Mouse (Mus musculus) G1E (cell line): Measurements from ENCODE around the gene Ptpn7. TPM values are rescaled to one million over a fixed set of nuclear protein-coding genes. Genes with fewer than 3 reads are reported as not detected.
"Not testable (repeated sequence)": the region's sequence is repeated elsewhere in the genome, so short reads cannot be mapped to it uniquely, and the experiment has no call there.

Source experiments
- ATAC-seq: 2 replicates; pipeline ENCODE4 v1.8.0; 2016; ENCODE audit warnings: mild to moderate bottlenecking; ENCODE audit not compliant: insufficient number of reproducible peaks, poor library complexity, low FRiP score, severe bottlenecking; ENCODE audit errors: extremely low read depth
- DNase-seq: peaks from one replicate; pipeline ENCODE4 v3.0.0; 2012; ENCODE audit warnings: low spot score
- H3K27me3 ChIP-seq: 2 replicates; pipeline ENCODE4 v1.6.1; 2012; ENCODE audit warnings: mild to moderate bottlenecking, low read length, inconsistent platforms; ENCODE audit not compliant: insufficient read depth
- H3K36me3 ChIP-seq: replicated peaks from 2 replicates; pipeline ENCODE3; 2012; ENCODE audit warnings: mild to moderate bottlenecking, inconsistent platforms
- H3K4me1 ChIP-seq: 2 replicates; pipeline ENCODE4 v1.6.1; 2012; ENCODE audit warnings: low read depth, low read length, inconsistent platforms, mixed read lengths; ENCODE audit not compliant: insufficient read depth
- H3K4me3 ChIP-seq: 2 replicates; pipeline ENCODE4 v1.5.1; 2012; ENCODE audit warnings: low read depth, mild to moderate bottlenecking, inconsistent platforms, low read length, moderate library complexity, mixed read lengths
- H3K9me3 ChIP-seq: replicated peaks from 2 replicates; pipeline ENCODE4 v1.6.1; 2012; ENCODE audit warnings: inconsistent platforms
- CTCF ChIP-seq: IDR thresholded peaks from 2 replicates; pipeline ENCODE4 v1.5.1; 2012; ENCODE audit warnings: low read depth, low read length, inconsistent platforms, mixed read lengths
- GATA1 ChIP-seq: IDR thresholded peaks from 2 replicates; pipeline ENCODE4 v1.6.1; 2012; ENCODE audit warnings: borderline replicate concordance, low read length, inconsistent platforms, mixed read lengths
- GATA2 ChIP-seq: IDR thresholded peaks from 2 replicates; pipeline ENCODE4 v1.6.1; 2012; ENCODE audit warnings: low read depth, low read length, inconsistent platforms, borderline replicate concordance
- POLR2AphosphoS5 ChIP-seq: IDR thresholded peaks from 2 replicates; pipeline ENCODE4 v1.6.1; 2012; ENCODE audit warnings: low read depth, low read length, inconsistent platforms; ENCODE audit not compliant: insufficient replicate concordance
- TAL1 ChIP-seq: conservative IDR thresholded peaks from 2 replicates; pipeline ENCODE4 v1.6.1; 2012; ENCODE audit warnings: low read depth, low read length, inconsistent platforms, mixed read lengths
- polyA plus RNA-seq: library from polyadenylated mRNA; stranded (reverse); fragments of >175 nt; gene quantifications from 2 replicates; pipeline ENCODE4 v1.2.3, GENCODE M21; 2012
- total RNA-seq, 2 experiments: library from RNA; stranded (forward) in 1 of 2; stranded (reverse) in 1 of 2; fragments of 200-1000 nt in 1 of 2; fragments of >200 nt in 1 of 2; fragmentation: Nextera tagmentation in 1 of 2; gene quantifications; 2 replicates each; pipeline ENCODE4 v1.2.3; 2014 to 2017

The Ptpn7 gene
- total and polyA plus RNA-seq, 3 experiments = 132 to 359 (median 212) TPM

GRCm38 (mm10) chr1:135185936-135186335 is 53.4 kb downstream of the Ptpn7 start:
- TF ChIP-seq POLR2AphosphoS5 (no peak), TAL1 (no peak), GATA1 (no peak), GATA2 (no peak), CTCF (no peak)
- DNase-seq (no peak), ATAC-seq (no peak)
- Histone ChIP-seq H3K4me1 (peaks cover 7% of the 10 kb centered on the region; the same call in 1 of the 2 replicates), H3K27me3 (peaks cover 47% of the 10 kb centered on the region), H3K4me3 (no peak overlapping the region), H3K36me3 (no peaks in the 10 kb centered on the region), H3K9me3 (no peaks in the 10 kb centered on the region)

GRCm38 (mm10) chr1:135186427-135186826 is 53.9 kb downstream of the Ptpn7 start:
- DNase-seq = no peak
- no peaks in the 10 kb centered on the region for H3K9me3 ChIP-seq
- H3K4me1 ChIP-seq = peaks cover 5% of the 10 kb centered on the region; the same call in 1 of the 2 replicates
- H3K27me3 ChIP-seq = peaks cover 43% of the 10 kb centered on the region
- no peak for TF ChIP-seq CTCF
- no peak for TF ChIP-seq GATA2
- TF ChIP-seq POLR2AphosphoS5 = no peak
- TF ChIP-seq GATA1 = no peak
- no peak for TF ChIP-seq TAL1
- ATAC-seq = no peak
- no peaks in the 10 kb centered on the region for H3K36me3 ChIP-seq
- no peak overlapping the region for H3K4me3 ChIP-seq

GRCm38 (mm10) chr1:135187016-135187415 is 54.5 kb downstream of the Ptpn7 start:
- not testable (repeated sequence) for H3K4me1 ChIP-seq, H3K36me3 ChIP-seq, DNase-seq, H3K4me3 ChIP-seq, ATAC-seq, H3K9me3 ChIP-seq
- H3K27me3 ChIP-seq = peaks cover 38% of the 10 kb centered on the region

GRCm38 (mm10) chr1:135188197-135188596 is 55.7 kb downstream of the Ptpn7 start:
- H3K4me1 ChIP-seq = peaks cover 3% of the 10 kb centered on the region; the same call in 1 of the 2 replicates
- ATAC-seq (no peak), DNase-seq (no peak)
- peaks cover 33% of the 10 kb centered on the region for H3K27me3 ChIP-seq
- no peak for TF ChIP-seq GATA1
- no peak for TF ChIP-seq CTCF
- TF ChIP-seq POLR2AphosphoS5 = no peak
- TF ChIP-seq TAL1 = no peak
- no peak for TF ChIP-seq GATA2
- H3K4me3 ChIP-seq = no peak overlapping the region
- H3K36me3 ChIP-seq = no peaks in the 10 kb centered on the region
- H3K9me3 ChIP-seq = no peaks in the 10 kb centered on the region

GRCm38 (mm10) chr1:135189186-135189585 is 56.7 kb downstream of the Ptpn7 start:
- no peak for ATAC-seq
- TF ChIP-seq CTCF = no peak
- no peak for TF ChIP-seq POLR2AphosphoS5
- no peak for TF ChIP-seq TAL1

GRCm38 (mm10) chr1:135194335-135194734 is 61.8 kb downstream of the Ptpn7 start:
- H3K4me3 ChIP-seq, H3K36me3 ChIP-seq, DNase-seq, H3K9me3 ChIP-seq, ATAC-seq: not testable (repeated sequence)
- Histone ChIP-seq H3K27me3 (peaks cover 13% of the 10 kb centered on the region), H3K4me1 (peaks cover 11% of the 10 kb centered on the region)

More at GRCm38 (mm10) chr1:135189186-135189585, 56.7 kb downstream of the Ptpn7 start:
- no peaks in the 10 kb centered on the region for H3K9me3 ChIP-seq
- H3K4me1 ChIP-seq = no peaks in the 10 kb centered on the region
- peaks cover 31% of the 10 kb centered on the region for H3K27me3 ChIP-seq
- H3K4me3 ChIP-seq = no peak overlapping the region
- no peaks in the 10 kb centered on the region for H3K36me3 ChIP-seq
- no peak for DNase-seq

Other genes with a start within 250 kb of the Ptpn7 start
- gene Ppp1r12b, start 176.8 kb upstream of the Ptpn7 start, total RNA-seq (2014; fragmentation: Nextera tagmentation) = 12.6 and 15.7 TPM in 2 replicates
- 8.0 and 8.2 TPM in 2 replicates for gene Ppp1r12b, start 176.8 kb upstream of the Ptpn7 start, total RNA-seq (2017)
- gene Ppp1r12b, start 176.8 kb upstream of the Ptpn7 start, polyA plus RNA-seq = 1.2 and 1.7 TPM in 2 replicates
- 54.3 and 60.7 TPM in 2 replicates for gene Ube2t, start 170.1 kb upstream of the Ptpn7 start, total RNA-seq (2014; fragmentation: Nextera tagmentation)
- gene Ube2t, start 170.1 kb upstream of the Ptpn7 start, total RNA-seq (2017) = 65.9 and 72.6 TPM in 2 replicates
- 12.1 and 14.1 TPM in 2 replicates for gene Ube2t, start 170.1 kb upstream of the Ptpn7 start, polyA plus RNA-seq
- 0.30 TPM in 1 of 2 replicates, not detected in the other for gene Lgr6, start 27.4 kb upstream of the Ptpn7 start, total RNA-seq (2014; fragmentation: Nextera tagmentation)
- 0.12 and 0.38 TPM in 2 replicates for gene Lgr6, start 27.4 kb upstream of the Ptpn7 start, total RNA-seq (2017)
- gene Lgr6, start 27.4 kb upstream of the Ptpn7 start, polyA plus RNA-seq = 0.43 and 0.54 TPM in 2 replicates
- gene Arl8a, start 14.1 kb downstream of the Ptpn7 start, total RNA-seq (2014; fragmentation: Nextera tagmentation) = 93.7 and 103 TPM in 2 replicates
- 45.0 and 46.6 TPM in 2 replicates for gene Arl8a, start 14.1 kb downstream of the Ptpn7 start, total RNA-seq (2017)
- gene Arl8a, start 14.1 kb downstream of the Ptpn7 start, polyA plus RNA-seq = 88.0 and 99.6 TPM in 2 replicates
- not detected in 2 replicates for gene Gpr37l1, start 35.0 kb downstream of the Ptpn7 start, total RNA-seq (2014; fragmentation: Nextera tagmentation)
- gene Gpr37l1, start 35.0 kb downstream of the Ptpn7 start, total RNA-seq (2017) = 0.05 TPM in 1 of 2 replicates, not detected in the other
- not detected in 2 replicates for gene Gpr37l1, start 35.0 kb downstream of the Ptpn7 start, polyA plus RNA-seq
- gene Elf3, start 125.9 kb downstream of the Ptpn7 start, total RNA-seq (2014; fragmentation: Nextera tagmentation) = not detected in 2 replicates
- gene Elf3, start 125.9 kb downstream of the Ptpn7 start, total RNA-seq (2017) = 0.12 TPM in 1 of 2 replicates, not detected in the other
- not detected in 2 replicates for gene Elf3, start 125.9 kb downstream of the Ptpn7 start, polyA plus RNA-seq
- not detected in 2 replicates for gene Rnpep, start 151.4 kb downstream of the Ptpn7 start, total RNA-seq (2014; fragmentation: Nextera tagmentation)
- 0.17 and 1.4 TPM in 2 replicates for gene Rnpep, start 151.4 kb downstream of the Ptpn7 start, total RNA-seq (2017)
- 0.03 TPM in 1 of 2 replicates, not detected in the other for gene Rnpep, start 151.4 kb downstream of the Ptpn7 start, polyA plus RNA-seq
- 87.0 and 89.5 TPM in 2 replicates for gene Timm17a, start 181.1 kb downstream of the Ptpn7 start, total RNA-seq (2014; fragmentation: Nextera tagmentation)
- 91.1 TPM in 2 replicates for gene Timm17a, start 181.1 kb downstream of the Ptpn7 start, total RNA-seq (2017)
- 4.0 and 4.5 TPM in 2 replicates for gene Timm17a, start 181.1 kb downstream of the Ptpn7 start, polyA plus RNA-seq
- not detected in 2 replicates for gene Lmod1, start 192.1 kb downstream of the Ptpn7 start, total RNA-seq (2014; fragmentation: Nextera tagmentation)
- gene Lmod1, start 192.1 kb downstream of the Ptpn7 start, total RNA-seq (2017) = 0.06 and 0.16 TPM in 2 replicates
- not detected in 2 replicates for gene Lmod1, start 192.1 kb downstream of the Ptpn7 start, polyA plus RNA-seq
- gene Shisa4, start 242.5 kb downstream of the Ptpn7 start, total RNA-seq (2014; fragmentation: Nextera tagmentation) = not detected in 2 replicates
- 0.12 and 0.16 TPM in 2 replicates for gene Shisa4, start 242.5 kb downstream of the Ptpn7 start, total RNA-seq (2017)
- not detected in 2 replicates for gene Shisa4, start 242.5 kb downstream of the Ptpn7 start, polyA plus RNA-seq